Mouse (Mus musculus) forebrain, postnatal 0 days (tissue): ENCODE data around the gene Tns3. TPM values are rescaled to one million over a fixed set of nuclear protein-coding genes. Genes with fewer than 3 reads are reported as not detected.

ENCODE experiments used
- ATAC-seq: fragments of 200-750 bp; cut with Nextera tagmentation; 2 replicates; pipeline ENCODE4 v1.8.0; 2017; ENCODE audit warnings: mild to moderate bottlenecking, moderate library complexity
- DNase-seq: peaks from one replicate; pipeline ENCODE4 v3.0.0-alpha.2; 2015
- H3K27ac ChIP-seq: fragments of 300-500 bp; sonication (generic); 2 replicates; pipeline ENCODE4 v1.5.1; 2014; ENCODE audit warnings: low read depth, mild to moderate bottlenecking, antibody characterized with exemption, low read length, moderate library complexity, mixed read lengths
- H3K27me3 ChIP-seq: fragments of 300-500 bp; sonication (generic); 2 replicates; pipeline ENCODE4 v1.6.1; 2014; ENCODE audit warnings: mild to moderate bottlenecking, low read length, mixed read lengths; ENCODE audit not compliant: insufficient read depth
- H3K36me3 ChIP-seq: fragments of 300-500 bp; sonication (generic); 2 replicates; pipeline ENCODE4 v1.6.1; 2014; ENCODE audit warnings: mild to moderate bottlenecking, moderate library complexity; ENCODE audit not compliant: insufficient read depth
- H3K4me1 ChIP-seq: fragments of 300-500 bp; sonication (generic); 2 replicates; pipeline ENCODE4 v1.6.1; 2014; ENCODE audit warnings: antibody characterized with exemption; ENCODE audit not compliant: insufficient read depth
- H3K4me2 ChIP-seq: fragments of 300-500 bp; sonication (generic); 2 replicates; pipeline ENCODE4 v1.6.1; 2014; ENCODE audit warnings: low read depth, mild to moderate bottlenecking, moderate library complexity
- H3K4me3 ChIP-seq: fragments of 300-500 bp; sonication (generic); 2 replicates; pipeline ENCODE4 v1.5.1; 2014; ENCODE audit warnings: low read depth, low read length, mixed read lengths
- H3K9ac ChIP-seq: fragments of 300-500 bp; sonication (generic); 2 replicates; pipeline ENCODE4 v1.6.1; 2014; ENCODE audit warnings: mild to moderate bottlenecking
- H3K9me3 ChIP-seq: fragments of 300-500 bp; sonication (generic); 2 replicates; pipeline ENCODE4 v1.6.1; 2016; ENCODE audit warnings: low read length
- CTCF ChIP-seq: sonication (generic); IDR thresholded peaks from 2 replicates; pipeline ENCODE4 v1.5.1; 2016; ENCODE audit warnings: antibody characterized with exemption, control low read depth, low read depth
- WGBS: fragments of 180-500 bp; shearing (Covaris S2); extraction: QIAGEN DNeasy Blood & Tissue Kit; methylation state at CpG from one replicate; pipeline ENCODE4 v1.1.7; 2014; 5-methylcytosine and 5-hydroxymethylcytosine counted together
- polyA plus RNA-seq: library from polyadenylated mRNA; unstranded; fragments of >200 nt; fragmentation: Nextera tagmentation; extraction: Ambion mirVana; gene quantifications from 2 replicates; pipeline ENCODE4 v1.2.1, GENCODE M21; 2015
- total RNA-seq: library from RNA; depleted of rRNA; stranded (reverse); fragments of >200 nt; gene quantifications from 2 replicates; pipeline ENCODE4 v1.2.3, GENCODE M21; 2014

Tns3 gene
- total and polyA plus RNA-seq, 2 experiments from 2014 or later = 6.2 to 26.5 TPM

GRCm38 (mm10) chr11:8681356-8681755 is 17.0 kb upstream of the Tns3 start:
- Histone ChIP-seq H3K9ac (no peak overlapping the region), H3K27me3 (no peaks in the 10 kb centered on the region), H3K36me3 (no peaks in the 10 kb centered on the region), H3K9me3 (no peaks in the 10 kb centered on the region), H3K27ac (no peak overlapping the region), H3K4me2 (no peak overlapping the region), H3K4me3 (no peak overlapping the region), H3K4me1 (peaks cover 9% of the 10 kb centered on the region; the same call in 1 of the 2 replicates)
- 23% methylated on average over 3 of the region's 3 CpGs for WGBS
- DNase-seq (peak; percentile 35), ATAC-seq (peak; percentile 72)
- no peak for TF ChIP-seq CTCF

DNA sequence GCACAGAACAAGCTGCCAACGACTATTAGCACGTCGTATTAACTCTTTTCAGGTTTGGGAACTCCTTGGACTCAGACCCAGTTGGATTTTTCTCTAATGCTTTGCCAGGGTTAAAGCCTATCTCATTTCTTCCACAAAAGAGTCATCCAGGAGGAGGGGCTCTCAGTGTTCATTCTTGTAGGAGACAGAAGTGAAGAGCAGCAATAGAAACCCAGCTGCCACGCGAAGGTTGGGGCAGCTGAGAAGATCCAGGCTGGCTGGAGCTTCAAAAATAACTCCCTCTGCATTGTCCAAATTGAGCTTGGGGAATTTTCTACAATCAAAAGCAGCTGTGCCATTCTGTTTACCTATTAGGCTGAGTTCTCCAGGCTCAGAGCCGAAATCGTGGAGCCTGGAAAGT is 16.3 kb upstream of the Tns3 start:
- ATAC-seq (peak; percentile 39), DNase-seq (peak; percentile 17)
- 17% methylated on average over 7 of the region's 7 CpGs for WGBS

GRCm38 (mm10) chr11:8679221-8679620 is 14.9 kb upstream of the Tns3 start:
- H3K4me1 ChIP-seq = peaks cover 9% of the 10 kb centered on the region; the same call in 1 of the 2 replicates
- no peak for DNase-seq
- H3K27ac ChIP-seq = no peak overlapping the region
- H3K9ac ChIP-seq = no peak overlapping the region
- no peaks in the 10 kb centered on the region for H3K9me3 ChIP-seq
- no peak overlapping the region for H3K4me3 ChIP-seq
- no peaks in the 10 kb centered on the region for H3K36me3 ChIP-seq
- ATAC-seq = no peak
- no peak overlapping the region for H3K4me2 ChIP-seq
- H3K27me3 ChIP-seq = no peaks in the 10 kb centered on the region
- 93% methylated on average over 5 of the region's 5 CpGs for WGBS
- no peak for TF ChIP-seq CTCF

More for the DNA sequence above, 16.3 kb upstream of the Tns3 start:
- peaks cover 9% of the 10 kb centered on the region; the same call in 1 of the 2 replicates for H3K4me1 ChIP-seq
- no peak overlapping the region for H3K9ac ChIP-seq
- no peak overlapping the region for H3K4me3 ChIP-seq
- TF ChIP-seq CTCF = no peak
- no peak overlapping the region for H3K4me2 ChIP-seq
- no peaks in the 10 kb centered on the region for H3K36me3 ChIP-seq
- no peaks in the 10 kb centered on the region for H3K27me3 ChIP-seq
- no peaks in the 10 kb centered on the region for H3K9me3 ChIP-seq
- H3K27ac ChIP-seq = no peak overlapping the region

GRCm38 (mm10) chr11:8678260-8678995 is 14.1 kb upstream of the Tns3 start:
- H3K27me3 ChIP-seq = no peaks in the 10 kb centered on the region
- DNase-seq (no peak), ATAC-seq (no peak)
- WGBS = 92% methylated on average over 12 of the region's 12 CpGs
- H3K4me3 ChIP-seq = no peak overlapping the region
- H3K27ac ChIP-seq = no peak overlapping the region
- no peaks in the 10 kb centered on the region for H3K9me3 ChIP-seq
- H3K9ac ChIP-seq = no peak overlapping the region
- H3K4me2 ChIP-seq = no peak overlapping the region
- peaks cover 9% of the 10 kb centered on the region; the same call in 1 of the 2 replicates for H3K4me1 ChIP-seq
- TF ChIP-seq CTCF = no peak
- no peaks in the 10 kb centered on the region for H3K36me3 ChIP-seq

- no peak for TF ChIP-seq CTCF
- H3K4me2 ChIP-seq = no peak overlapping the region
- no peak overlapping the region for H3K4me3 ChIP-seq
- 78% methylated on average over 6 of the region's 6 CpGs for WGBS
- no peaks in the 10 kb centered on the region for H3K9me3 ChIP-seq
- no peaks in the 10 kb centered on the region for H3K27me3 ChIP-seq
- H3K9ac ChIP-seq = no peak overlapping the region
- DNase-seq (no peak), ATAC-seq (no peak)
- peaks cover 2% of the 10 kb centered on the region; the same call in 1 of the 2 replicates for H3K4me1 ChIP-seq
- H3K27ac ChIP-seq = no peak overlapping the region
- H3K36me3 ChIP-seq = no peaks in the 10 kb centered on the region
These were observed 11.6 kb upstream of the Tns3 start for GRCm38 (mm10) chr11:8675701-8676474.

DNA sequence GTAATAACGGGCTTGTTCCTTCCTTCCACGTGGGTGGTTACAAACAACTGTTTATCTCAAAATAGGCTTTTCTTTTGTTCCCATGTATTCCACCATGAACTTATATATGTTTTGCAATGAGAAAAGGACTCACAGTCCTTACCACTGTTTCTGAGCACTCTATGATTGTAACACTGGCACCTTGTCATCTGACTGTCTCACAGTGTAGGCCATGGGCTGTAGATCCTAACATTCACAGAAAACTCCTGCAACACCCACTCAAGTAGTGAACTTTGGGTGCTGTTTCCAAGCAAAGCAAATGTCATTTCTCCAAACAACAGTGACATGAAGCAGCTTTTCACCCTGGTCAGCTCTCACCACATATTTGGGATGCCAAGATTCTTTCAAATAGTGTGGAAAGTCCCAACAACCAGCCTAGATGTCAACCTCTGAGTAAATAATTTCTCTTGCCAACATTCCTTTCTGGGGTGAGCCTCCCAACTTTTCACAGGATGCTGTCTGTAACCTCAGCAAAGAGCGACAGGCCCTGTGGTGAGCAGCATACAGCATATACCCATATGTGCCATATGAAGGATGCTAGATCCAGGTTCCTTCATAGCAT is 10.3 kb upstream of the Tns3 start:
- TF ChIP-seq CTCF = no peak
- H3K27ac ChIP-seq = no peak overlapping the region
- H3K4me1 ChIP-seq = no peaks in the 10 kb centered on the region
- DNase-seq = no peak
- no peak overlapping the region for H3K4me3 ChIP-seq
- H3K27me3 ChIP-seq = no peaks in the 10 kb centered on the region
- H3K9ac ChIP-seq = no peak overlapping the region
- ATAC-seq = no peak
- 71% methylated on average over 3 of the region's 3 CpGs for WGBS
- no peaks in the 10 kb centered on the region for H3K9me3 ChIP-seq
- no peak overlapping the region for H3K4me2 ChIP-seq
- H3K36me3 ChIP-seq = no peaks in the 10 kb centered on the region
